Mouse (Mus musculus): ENCODE results near the gene Sgk2.
"Not testable (repeated sequence)": the region's sequence is repeated elsewhere in the genome, so short reads cannot be mapped to it uniquely, and the experiment has no call there.

The Sgk2 gene

GRCm38 (mm10) chr2:163058981-163059380 is 71.9 kb downstream of the Sgk2 start:
- not testable (repeated sequence) for DNase-seq (ENCODE audit: low spot score)

DNA sequence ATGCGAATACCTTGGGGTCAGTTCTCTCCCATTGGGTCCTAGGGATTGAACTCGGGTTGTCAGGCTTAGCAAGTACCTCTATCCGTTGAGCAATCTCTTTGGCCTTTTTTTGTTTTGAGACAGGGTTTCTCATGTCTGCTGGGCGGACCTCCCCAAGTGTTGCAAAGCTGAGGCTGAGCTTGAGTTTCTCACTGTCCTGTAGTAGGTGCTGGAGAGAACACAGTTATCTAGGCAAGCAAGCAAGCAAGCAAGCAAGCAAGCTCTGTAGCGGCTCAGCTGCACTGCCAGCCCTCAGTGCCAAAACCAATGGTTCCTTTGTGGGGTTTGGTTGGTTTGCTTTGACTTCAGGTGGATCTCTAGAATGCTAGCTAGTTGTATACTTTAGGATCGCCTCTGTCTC is 73.5 kb downstream of the Sgk2 start:
- no peak for DNase-seq (ENCODE audit: low spot score)

DNA sequence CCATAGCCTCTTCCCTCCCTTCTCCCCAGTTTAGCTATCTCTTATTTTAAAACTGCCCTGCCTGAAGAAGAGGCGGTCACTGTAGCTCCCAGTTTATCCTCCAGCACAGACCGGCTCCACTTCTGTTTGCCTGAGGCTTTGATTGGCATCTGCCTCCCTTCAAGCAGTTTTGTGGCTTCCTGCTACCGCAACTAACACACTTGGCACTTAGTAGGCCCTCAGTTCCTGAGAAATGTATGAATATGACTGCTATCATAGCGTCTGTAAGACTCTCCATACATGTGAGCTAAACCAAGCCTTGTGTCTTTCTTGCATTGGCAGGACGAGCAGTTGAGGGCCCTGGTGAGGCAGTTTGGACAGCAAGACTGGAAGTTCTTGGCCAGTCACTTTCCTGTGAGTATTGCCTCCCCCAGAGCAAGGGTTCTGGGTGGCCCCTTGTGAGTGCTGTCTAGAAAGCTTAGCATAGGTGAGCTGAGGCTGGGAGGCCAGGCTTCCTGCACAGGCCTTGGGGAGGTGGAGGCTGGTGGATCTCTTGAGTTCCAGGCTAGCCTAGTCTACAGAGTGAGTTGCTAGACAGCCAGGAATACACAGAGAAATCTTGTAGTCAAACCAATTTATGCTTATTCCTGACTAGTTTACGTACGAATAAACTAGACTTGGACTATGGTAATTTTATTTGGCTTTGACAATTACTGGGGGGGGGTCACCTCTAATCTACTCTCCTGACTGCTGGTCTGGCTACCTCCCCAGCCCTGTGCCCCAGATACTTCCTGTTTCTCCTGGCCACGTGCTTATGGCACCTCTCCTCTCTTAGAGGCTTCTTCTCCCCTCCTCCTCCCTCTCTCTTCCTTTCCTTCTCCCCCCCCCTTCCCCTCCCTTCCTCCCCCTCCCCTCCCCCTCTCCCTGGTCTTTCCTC is 74.3 kb downstream of the Sgk2 start:
- no peak for DNase-seq (ENCODE audit: low spot score)

- no peak for DNase-seq (ENCODE audit: low spot score)
Observed at GRCm38 (mm10) chr2:163062119-163062508, 75.0 kb downstream of the Sgk2 start.

Data from layer of hippocampus, adult 9-10 months (tissue).